Mouse (Mus musculus): ENCODE results near the gene Med27.

- no peak for TF ChIP-seq CTCF (IDR thresholded peaks at IDR 0.05; ENCODE audit: borderline replicate concordance, insufficient read depth, low read length)
- TF ChIP-seq POLR2A (IDR thresholded peaks at IDR 0.05; ENCODE audit: low read depth, low read length), result no peak
Measured at GRCm38 (mm10) chr2:29571921-29572700, 225.5 kb downstream of the Med27 start.

All from embryonic fibroblast, embryonic 13.5 days (primary cell).